Mouse (Mus musculus): ENCODE results near the gene Enpp5. TPM values are rescaled to one million over a fixed set of nuclear protein-coding genes. Genes with fewer than 3 reads are reported as not detected.
A peak's percentile ranks its signal among the peaks of the same experiment; 100 is the strongest.

Enpp5 gene
- polyA plus RNA-seq, 1 experiment from 2014 or later = 19.8 TPM

- ATAC-seq (replicated peaks; ENCODE audit: low FRiP score) = no peak; the same call in 1 of the 2 replicates
- WGBS = 47% methylated on average over 5 of the region's 5 CpGs
- H3K36me3 ChIP-seq = no peaks in the 10 kb centered on the region
Measured at GRCm38 (mm10) chr17:44061289-44061890, 17.2 kb upstream of the Enpp5 start.

GRCm38 (mm10) chr17:44068876-44069275, 9.7 kb upstream of the Enpp5 start:
- no peak for ATAC-seq (replicated peaks; ENCODE audit: low FRiP score)
- Histone ChIP-seq H3K27ac (no peak overlapping the region), H3K9me3 (replicated peaks) (no peaks in the 10 kb centered on the region), H3K4me2 (no peak overlapping the region), H3K27me3 (no peaks in the 10 kb centered on the region), H3K36me3 (no peaks in the 10 kb centered on the region), H3K9ac (no peak overlapping the region), H3K4me3 (replicated peaks) (no peak overlapping the region), H3K4me1 (no peaks in the 10 kb centered on the region)
- WGBS = 73% methylated on average over 6 of the region's 6 CpGs

More at GRCm38 (mm10) chr17:44061289-44061890, 17.2 kb upstream of the Enpp5 start:
- no peak overlapping the region for H3K9ac ChIP-seq
- H3K27ac ChIP-seq = 0 out of 2 replicates have a peak overlapping the region, but pooled peaks have one; percentile 45
- H3K4me1 ChIP-seq = no peaks in the 10 kb centered on the region
- no peak overlapping the region for H3K4me3 ChIP-seq (replicated peaks)
- no peaks in the 10 kb centered on the region for H3K9me3 ChIP-seq (replicated peaks)
- H3K4me2 ChIP-seq = no peak overlapping the region
- H3K27me3 ChIP-seq = no peaks in the 10 kb centered on the region

GRCm38 (mm10) chr17:44071680-44072079, 6.9 kb upstream of the Enpp5 start:
- no peak for ATAC-seq (replicated peaks; ENCODE audit: low FRiP score)
- Histone ChIP-seq H3K4me3 (replicated peaks) (no peak overlapping the region), H3K9me3 (replicated peaks) (no peaks in the 10 kb centered on the region), H3K9ac (no peak overlapping the region), H3K36me3 (no peaks in the 10 kb centered on the region), H3K4me2 (no peak overlapping the region), H3K4me1 (no peaks in the 10 kb centered on the region), H3K27ac (no peak overlapping the region), H3K27me3 (no peaks in the 10 kb centered on the region)

- H3K27me3 ChIP-seq = 0 out of 2 replicates have a peak, but pooled peaks cover 5% of the 10 kb centered on the region
- H3K4me3 ChIP-seq (replicated peaks) = no peak overlapping the region
- no peak for ATAC-seq (replicated peaks; ENCODE audit: low FRiP score)
- H3K36me3 ChIP-seq = no peaks in the 10 kb centered on the region
- 0 out of 2 replicates have a peak, but pooled peaks cover 4% of the 10 kb centered on the region for H3K4me1 ChIP-seq
- 86% methylated on average over 3 of the region's 3 CpGs for WGBS
- H3K9ac ChIP-seq = no peak overlapping the region
- no peak overlapping the region for H3K27ac ChIP-seq
- H3K4me2 ChIP-seq = no peak overlapping the region
- no peaks in the 10 kb centered on the region for H3K9me3 ChIP-seq (replicated peaks)
Measured at GRCm38 (mm10) chr17:44075601-44076000, 3.0 kb upstream of the Enpp5 start.

GRCm38 (mm10) chr17:44076051-44076680, 2.4 kb upstream of the Enpp5 start:
- Histone ChIP-seq H3K27me3 (0 out of 2 replicates have a peak, but pooled peaks cover 5% of the 10 kb centered on the region), H3K4me3 (replicated peaks) (no peak overlapping the region), H3K36me3 (no peaks in the 10 kb centered on the region), H3K4me2 (no peak overlapping the region), H3K27ac (no peak overlapping the region), H3K9me3 (replicated peaks) (no peaks in the 10 kb centered on the region), H3K9ac (no peak overlapping the region), H3K4me1 (0 out of 2 replicates have a peak, but pooled peaks cover 4% of the 10 kb centered on the region)
- WGBS = 61% methylated on average over 6 of the region's 6 CpGs
- ATAC-seq (replicated peaks; ENCODE audit: low FRiP score) = no peak

- WGBS = 83% methylated on average over 12 of the region's 12 CpGs
- 0 out of 2 replicates have a peak, but pooled peaks cover 5% of the 10 kb centered on the region for H3K27me3 ChIP-seq
- no peak overlapping the region for H3K9ac ChIP-seq
- H3K4me1 ChIP-seq = 0 out of 2 replicates have a peak, but pooled peaks cover 4% of the 10 kb centered on the region
- no peak overlapping the region for H3K4me3 ChIP-seq (replicated peaks)
- no peaks in the 10 kb centered on the region for H3K36me3 ChIP-seq
- H3K9me3 ChIP-seq (replicated peaks) = no peaks in the 10 kb centered on the region
- ATAC-seq (replicated peaks; ENCODE audit: low FRiP score) = no peak
- H3K4me2 ChIP-seq = no peak overlapping the region
- H3K27ac ChIP-seq = no peak overlapping the region
Measured at GRCm38 (mm10) chr17:44077146-44077842, 1.3 kb upstream of the Enpp5 start.

- Histone ChIP-seq H3K4me1 (0 out of 2 replicates have a peak, but pooled peaks cover 4% of the 10 kb centered on the region), H3K4me2 (no peak overlapping the region), H3K36me3 (no peaks in the 10 kb centered on the region), H3K9ac (no peak overlapping the region), H3K4me3 (replicated peaks) (no peak overlapping the region), H3K9me3 (replicated peaks) (no peaks in the 10 kb centered on the region), H3K27ac (no peak overlapping the region), H3K27me3 (0 out of 2 replicates have a peak, but pooled peaks cover 5% of the 10 kb centered on the region)
- 67% methylated on average over 2 of the region's 2 CpGs for WGBS
- ATAC-seq (replicated peaks; ENCODE audit: low FRiP score) = no peak
Measured at GRCm38 (mm10) chr17:44077843-44078160, 811 bp upstream of the Enpp5 start.

GRCm38 (mm10) chr17:44083156-44083555, 4.5 kb downstream of the Enpp5 start:
- ATAC-seq (replicated peaks; ENCODE audit: low FRiP score) = no peak
- H3K36me3 ChIP-seq = no peaks in the 10 kb centered on the region
- H3K4me1 ChIP-seq = 0 out of 2 replicates have a peak, but pooled peaks cover 4% of the 10 kb centered on the region
- H3K4me3 ChIP-seq (replicated peaks) = no peak overlapping the region
- no peaks in the 10 kb centered on the region for H3K27me3 ChIP-seq
- no peak overlapping the region for H3K4me2 ChIP-seq
- H3K9ac ChIP-seq = no peak overlapping the region
- WGBS = 83% methylated on average over 4 of the region's 4 CpGs
- H3K27ac ChIP-seq = no peak overlapping the region
- no peaks in the 10 kb centered on the region for H3K9me3 ChIP-seq (replicated peaks)

GRCm38 (mm10) chr17:44088226-44088625, 9.6 kb downstream of the Enpp5 start:
- Histone ChIP-seq H3K27me3 (no peaks in the 10 kb centered on the region), H3K9me3 (replicated peaks) (no peaks in the 10 kb centered on the region), H3K27ac (no peak overlapping the region), H3K9ac (no peak overlapping the region), H3K4me1 (no peaks in the 10 kb centered on the region), H3K36me3 (no peaks in the 10 kb centered on the region), H3K4me3 (replicated peaks) (no peak overlapping the region), H3K4me2 (no peak overlapping the region)
- no peak for ATAC-seq (replicated peaks; ENCODE audit: low FRiP score)
- 90% methylated on average over 3 of the region's 3 CpGs for WGBS

- Histone ChIP-seq H3K4me3 (replicated peaks) (no peak overlapping the region), H3K27me3 (no peaks in the 10 kb centered on the region), H3K36me3 (no peaks in the 10 kb centered on the region), H3K27ac (no peak overlapping the region), H3K9me3 (replicated peaks) (no peaks in the 10 kb centered on the region), H3K9ac (no peak overlapping the region), H3K4me1 (no peaks in the 10 kb centered on the region), H3K4me2 (no peak overlapping the region)
- 63% methylated on average over 2 of the region's 2 CpGs for WGBS
- ATAC-seq (replicated peaks; ENCODE audit: low FRiP score) = no peak
Measured at GRCm38 (mm10) chr17:44090916-44091315, 12.3 kb downstream of the Enpp5 start.

- no peak overlapping the region for H3K4me2 ChIP-seq
- no peaks in the 10 kb centered on the region for H3K36me3 ChIP-seq
- no peak overlapping the region for H3K9ac ChIP-seq
- ATAC-seq (replicated peaks; ENCODE audit: low FRiP score) = no peak
- H3K9me3 ChIP-seq (replicated peaks) = no peaks in the 10 kb centered on the region
- no peak overlapping the region for H3K27ac ChIP-seq
- no peak overlapping the region for H3K4me3 ChIP-seq (replicated peaks)
- 36% methylated on average over 2 of the region's 2 CpGs for WGBS
- H3K4me1 ChIP-seq = no peaks in the 10 kb centered on the region
- no peaks in the 10 kb centered on the region for H3K27me3 ChIP-seq
Measured at GRCm38 (mm10) chr17:44091512-44091911, 12.9 kb downstream of the Enpp5 start.

GRCm38 (mm10) chr17:44100486-44100885, 21.9 kb downstream of the Enpp5 start:
- WGBS = 64% methylated on average over 4 of the region's 4 CpGs
- H3K27me3 ChIP-seq = no peaks in the 10 kb centered on the region
- no peak overlapping the region for H3K9ac ChIP-seq
- no peak for ATAC-seq (replicated peaks; ENCODE audit: low FRiP score)
- H3K4me3 ChIP-seq (replicated peaks) = no peak overlapping the region
- H3K36me3 ChIP-seq = no peaks in the 10 kb centered on the region
- H3K4me1 ChIP-seq = peaks cover 8% of the 10 kb centered on the region
- no peak overlapping the region for H3K4me2 ChIP-seq
- H3K27ac ChIP-seq = no peak overlapping the region
- no peaks in the 10 kb centered on the region for H3K9me3 ChIP-seq (replicated peaks)
